Mouse (Mus musculus) cerebellum, postnatal 25 days (tissue): ENCODE measurements at regions not wholly inside any gene's neighbourhood (a gene's known extent, or its start where the extent isn't known, plus 50 kb on each side); places are given as distances from the start of the nearest gene placed in this dataset.

ENCODE experiments used
- DNase-seq, 2 experiments: peaks; one replicate each; pipeline ENCODE4 v3.0.0; 2021; ENCODE audit warnings: mixed read lengths in 2 of 2

- DNase-seq = no peak
Observed at GRCm38 (mm10) chr19:27694478-27694877, 264.9 kb upstream of the Pum3 start.

DNA sequence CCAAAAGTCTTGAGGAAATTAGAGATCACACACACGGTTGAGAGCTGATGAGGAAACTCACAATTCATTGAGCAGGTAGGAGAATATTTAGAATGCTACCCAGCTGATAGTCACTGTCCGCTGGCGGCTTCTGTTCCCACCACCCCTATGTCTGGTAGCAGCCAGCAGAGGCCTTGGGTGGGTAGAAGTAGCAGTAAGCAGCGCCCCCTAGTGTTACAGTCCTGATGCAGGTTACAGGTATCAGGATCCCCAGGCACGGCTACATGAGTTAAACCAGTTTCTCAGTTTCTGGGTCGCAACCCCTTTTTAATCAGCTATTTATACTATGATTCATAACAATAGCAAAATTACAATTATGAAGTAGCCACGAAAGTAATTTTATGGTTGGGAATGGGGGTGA, 264.1 kb upstream of the Pum3 start:
- peak in 1 of 2 experiments; percentile 6 for DNase-seq

DNA sequence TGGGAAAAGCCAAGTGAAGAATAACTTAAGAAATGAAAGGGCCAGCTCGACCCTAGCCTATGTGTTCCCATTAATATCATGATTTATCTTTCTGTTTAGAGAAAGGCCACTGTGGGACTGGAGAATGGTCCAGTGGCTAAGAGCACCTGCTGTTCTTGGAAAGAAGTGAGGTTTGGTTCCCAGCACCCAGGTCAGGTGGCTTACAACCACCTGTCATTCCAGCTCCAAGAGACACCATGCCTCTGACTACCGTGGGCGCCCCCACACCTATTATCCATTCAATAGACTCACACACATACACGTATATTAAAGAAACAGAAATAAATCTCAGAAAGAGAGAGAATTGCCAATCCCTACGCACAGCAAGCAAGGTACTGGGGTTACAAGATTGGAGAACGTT, 263.3 kb upstream of the Pum3 start:
- DNase-seq = no peak

DNA sequence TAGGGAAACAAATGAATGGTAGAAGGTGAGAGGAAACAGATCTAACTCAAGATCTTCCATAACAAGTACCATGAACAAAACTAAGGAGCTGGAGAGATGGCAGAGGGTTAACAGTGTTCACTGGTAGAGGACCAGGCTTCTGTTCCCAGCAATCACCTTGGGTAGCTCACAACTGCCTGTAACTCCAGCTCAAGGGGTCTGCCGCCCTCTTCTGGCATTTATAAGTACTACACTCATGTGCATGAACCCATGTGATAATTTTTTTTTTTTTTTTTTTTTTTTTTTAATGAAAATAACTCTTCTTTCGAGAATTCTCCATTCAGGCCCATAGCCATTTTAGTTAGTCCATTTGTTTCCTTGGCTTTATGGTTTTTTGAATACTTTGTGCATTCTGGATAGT, 253.8 kb upstream of the Pum3 start:
- DNase-seq = no peak

DNA sequence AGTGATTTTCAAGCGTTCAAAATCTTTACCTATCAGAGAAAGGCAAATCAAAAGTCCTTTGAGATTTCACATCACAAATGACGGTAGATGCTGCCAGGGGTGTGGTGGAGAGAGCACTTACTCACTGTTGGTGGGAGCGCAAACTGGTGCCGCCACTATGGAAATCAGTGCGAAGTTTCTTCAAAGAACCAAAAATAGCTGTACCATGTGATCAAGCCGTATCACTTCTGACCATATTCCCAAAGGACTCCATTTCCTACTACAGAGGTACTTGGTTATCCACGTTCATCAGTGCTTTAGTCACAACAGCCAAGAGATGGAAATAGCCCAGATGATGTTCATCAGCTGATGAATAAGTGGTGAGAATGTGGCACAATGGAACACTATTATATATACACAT, 249.8 kb upstream of the Pum3 start:
- DNase-seq = no peak

- DNase-seq = no peak
Observed at GRCm38 (mm10) chr19:27672679-27673190, 243.1 kb upstream of the Pum3 start.

- DNase-seq = no peak
Observed at GRCm38 (mm10) chr19:27663296-27663695, 233.7 kb upstream of the Pum3 start.

GRCm38 (mm10) chr19:27641001-27641400, 211.4 kb upstream of the Pum3 start:
- no peak for DNase-seq

GRCm38 (mm10) chr19:27633105-27633504, 203.5 kb upstream of the Pum3 start:
- DNase-seq = no peak

GRCm38 (mm10) chr19:27627626-27628025, 198.0 kb upstream of the Pum3 start:
- DNase-seq = peak in 1 of 2 experiments; percentile 5

DNA sequence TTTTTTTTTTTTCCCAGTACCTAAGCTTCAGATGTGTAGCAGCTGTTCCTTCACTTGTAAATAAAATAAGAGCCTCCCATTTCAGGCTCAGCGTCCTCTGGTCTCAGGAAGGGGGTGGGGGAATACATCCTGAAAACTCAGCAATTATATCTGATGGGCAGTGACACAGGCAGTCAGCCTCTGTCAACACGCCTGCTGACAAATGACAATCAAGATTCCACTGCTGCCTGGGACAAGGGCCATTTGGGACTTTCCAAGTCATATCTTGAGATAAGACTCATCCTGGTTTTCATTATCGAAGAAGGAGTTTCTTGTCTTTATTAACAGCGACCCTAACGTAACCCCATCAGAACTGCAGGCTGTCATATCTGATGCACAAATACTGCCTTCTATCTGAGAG, 187.9 kb upstream of the Pum3 start:
- DNase-seq = no peak

DNA sequence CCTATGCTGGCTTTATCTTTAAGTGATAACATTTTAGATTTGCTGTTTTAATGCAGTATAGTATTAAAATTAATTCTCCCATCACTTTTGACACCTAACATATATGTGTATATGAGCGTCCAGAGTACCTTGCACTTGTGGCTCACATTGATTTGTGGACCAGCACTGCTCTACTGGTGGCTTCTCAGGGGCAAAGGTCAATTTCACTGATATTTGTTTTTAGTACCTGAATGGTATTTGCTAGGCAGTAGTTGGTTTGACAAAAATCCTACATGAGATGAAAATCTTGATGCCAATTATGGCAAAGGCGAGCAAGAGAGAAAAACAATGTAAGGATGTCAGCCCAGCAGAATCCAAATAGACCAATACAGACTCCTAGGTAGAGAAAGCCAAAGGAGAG, 177.3 kb upstream of the Pum3 start:
- DNase-seq = no peak

DNA sequence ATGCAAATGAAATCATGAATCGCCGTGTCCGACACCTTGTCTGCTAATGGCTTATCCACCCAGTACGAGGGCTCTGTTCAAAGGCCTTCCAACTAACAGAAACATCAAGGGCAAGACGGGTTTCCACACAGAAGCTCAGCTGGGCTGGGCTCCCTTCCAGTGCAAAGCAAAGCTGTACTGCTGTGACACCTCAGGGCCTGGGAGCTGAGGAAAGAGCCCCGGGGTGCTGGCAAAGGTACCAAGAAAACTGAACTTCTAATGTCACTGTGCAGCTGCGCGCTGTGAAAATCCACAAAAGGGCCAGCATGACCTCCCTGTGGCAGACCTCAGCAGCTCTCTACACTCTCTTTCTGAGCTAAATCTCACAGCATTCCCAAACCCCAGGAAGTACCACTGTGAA, 173.7 kb upstream of the Pum3 start:
- no peak for DNase-seq

GRCm38 (mm10) chr19:27601551-27601950, 171.9 kb upstream of the Pum3 start:
- no peak for DNase-seq

GRCm38 (mm10) chr19:27600386-27600785, 170.8 kb upstream of the Pum3 start:
- peak in 1 of 2 experiments; percentile 21 for DNase-seq

GRCm38 (mm10) chr19:27599639-27600308, 170.1 kb upstream of the Pum3 start:
- peak in 1 of 2 experiments; percentile 23 for DNase-seq

GRCm38 (mm10) chr19:27598350-27598749, 168.7 kb upstream of the Pum3 start:
- no peak for DNase-seq

DNA sequence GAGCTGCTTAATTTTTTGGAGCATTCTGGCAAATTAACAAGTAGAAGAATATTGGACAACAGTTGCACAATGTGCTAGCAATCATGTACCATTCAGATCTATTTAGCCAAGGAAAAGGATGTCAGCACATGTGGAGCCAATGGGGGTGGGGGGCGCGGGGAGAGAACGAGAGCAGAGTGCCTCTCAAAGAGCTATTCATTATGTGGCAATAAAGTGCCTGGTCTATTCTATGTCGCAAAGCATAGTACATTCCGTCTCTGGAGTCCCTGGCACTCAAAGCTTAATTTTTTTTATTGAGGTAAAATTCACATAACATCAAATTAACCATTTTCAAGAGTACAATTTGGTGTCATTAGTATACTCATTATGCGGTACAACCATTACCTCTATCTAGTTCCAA, 155.9 kb upstream of the Pum3 start:
- DNase-seq = no peak

DNA sequence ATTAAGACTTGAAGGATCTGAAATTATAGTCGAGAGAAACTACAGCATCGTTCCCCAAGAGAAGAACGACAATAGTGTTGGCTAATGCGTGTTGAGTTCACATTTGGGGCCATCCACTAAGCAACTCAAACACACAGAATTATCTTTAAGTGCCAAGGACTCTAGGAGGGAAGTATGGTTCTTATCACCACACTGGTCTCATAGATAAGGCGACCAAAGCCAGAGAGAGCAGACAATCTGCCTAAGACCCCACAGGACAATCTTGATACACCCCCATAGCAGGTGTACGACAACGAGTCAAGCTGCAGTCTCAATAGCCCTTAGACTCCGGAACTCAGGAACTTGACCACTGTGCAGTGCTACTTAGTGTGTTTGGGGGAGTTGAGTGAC, 152.5 kb upstream of the Pum3 start:
- DNase-seq = no peak

GRCm38 (mm10) chr19:27581362-27582110, 151.9 kb upstream of the Pum3 start:
- DNase-seq = peak; percentile 35 to 53

GRCm38 (mm10) chr19:27576478-27576877, 146.9 kb upstream of the Pum3 start:
- no peak for DNase-seq

DNA sequence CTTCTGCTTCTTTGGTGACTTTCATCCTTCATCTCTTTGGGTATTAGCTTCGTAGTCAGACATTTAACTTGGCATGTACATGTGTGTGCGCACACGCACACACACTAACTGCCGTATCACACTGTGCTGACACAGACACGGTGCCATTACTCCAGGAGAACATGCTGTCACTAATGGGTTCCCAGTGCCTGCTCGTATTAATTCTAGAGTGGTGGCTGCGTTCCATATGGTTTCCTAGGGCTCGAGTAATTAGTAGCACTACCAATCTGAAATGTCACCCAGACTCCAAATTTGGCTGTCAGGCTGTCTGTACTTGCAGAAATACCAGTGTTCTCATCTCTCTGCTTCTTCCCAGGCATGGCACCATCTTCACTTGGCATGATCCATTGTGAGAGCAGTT, 137.3 kb upstream of the Pum3 start:
- peak; percentile 10 to 39 for DNase-seq

GRCm38 (mm10) chr19:27566060-27566459, 136.4 kb upstream of the Pum3 start:
- no peak for DNase-seq

DNA sequence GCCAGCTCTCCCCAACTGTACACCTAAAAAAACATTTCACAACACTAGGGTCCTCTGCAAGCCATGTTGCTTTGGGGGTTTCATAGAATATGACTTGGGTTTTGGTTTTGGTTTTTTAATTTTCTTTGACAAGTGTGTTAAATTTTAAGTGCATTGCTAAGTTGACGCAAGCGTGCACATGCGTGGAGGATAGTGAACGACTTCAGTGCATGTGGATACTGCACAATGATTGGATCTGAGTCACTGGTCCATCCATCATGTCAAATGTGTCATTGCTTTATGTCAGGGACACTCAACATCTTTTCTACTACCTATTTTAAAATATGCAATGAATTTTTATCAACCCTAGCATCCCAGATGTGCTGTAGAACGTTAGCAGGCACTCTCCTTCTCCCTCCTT, 134.5 kb upstream of the Pum3 start:
- DNase-seq = no peak
